Mouse (Mus musculus): Measurements from ENCODE around the gene Acad10.

GRCm38 (mm10) chr5:121598871-121599610 is 61.3 kb downstream of the Acad10 start:
- TF ChIP-seq POLR2A (IDR thresholded peaks at IDR 0.05; ENCODE audit: insufficient read depth, low read depth, low read length): no peak
- TF ChIP-seq CTCF (IDR thresholded peaks at IDR 0.05; ENCODE audit: insufficient read depth, low read depth, low read length): no peak

Measured in olfactory bulb, adult 2 months (tissue).